Mouse (Mus musculus): Measurements from ENCODE around the gene Dync1h1.

Gene Dync1h1

DNA sequence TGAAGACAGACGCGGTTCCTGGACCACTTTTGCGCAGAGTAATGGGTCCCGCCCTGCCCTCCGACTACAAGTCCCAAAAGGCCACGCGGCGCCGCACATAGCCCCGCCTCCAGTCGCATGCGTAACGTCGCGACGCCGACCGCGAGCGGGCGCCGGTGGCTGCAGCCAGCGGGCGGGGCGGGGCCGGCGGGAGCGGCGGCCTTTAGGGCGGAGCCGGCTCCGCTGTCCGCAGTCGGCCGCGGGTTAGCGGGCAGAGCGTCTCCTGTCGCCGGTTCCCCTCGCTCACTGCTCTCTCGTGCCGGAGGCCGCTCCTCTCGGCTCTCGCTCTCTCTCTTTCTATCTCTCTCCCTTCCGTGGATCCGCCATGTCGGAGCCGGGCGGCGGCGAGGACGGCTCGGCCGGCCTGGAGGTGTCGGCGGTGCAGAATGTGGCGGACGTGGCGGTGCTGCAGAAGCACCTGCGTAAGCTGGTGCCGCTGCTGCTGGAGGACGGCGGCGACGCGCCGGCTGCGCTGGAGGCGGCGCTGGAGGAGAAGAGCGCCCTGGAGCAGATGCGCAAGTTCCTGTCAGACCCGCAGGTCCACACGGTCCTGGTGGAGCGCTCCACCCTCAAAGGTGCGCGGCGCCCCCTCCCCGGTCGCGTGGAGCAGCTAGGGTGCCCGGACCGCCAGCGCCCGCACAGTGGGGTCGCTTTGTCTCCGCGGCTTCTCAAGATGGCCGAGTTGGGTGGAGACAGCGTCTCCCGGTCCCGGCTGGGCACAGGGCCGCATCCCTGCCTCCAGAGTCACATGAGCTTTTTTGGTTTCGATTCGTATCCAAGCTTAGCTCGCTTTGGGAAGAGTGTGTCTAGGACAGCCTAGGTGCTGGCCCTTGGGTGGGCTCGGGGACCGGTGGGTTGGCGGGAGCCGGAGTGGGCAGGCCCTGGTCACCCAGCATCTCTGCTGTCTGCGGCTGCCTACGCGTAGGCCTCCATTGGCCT is at the start of gene Dync1h1:
Gene Dync1h1, plus strand, starts transcription at position 212 of the 978 bp plus-strand sequence.
- peak; percentile 85 to 93 for DNase-seq (ENCODE audit: low spot score in 2 of 2)

DNA sequence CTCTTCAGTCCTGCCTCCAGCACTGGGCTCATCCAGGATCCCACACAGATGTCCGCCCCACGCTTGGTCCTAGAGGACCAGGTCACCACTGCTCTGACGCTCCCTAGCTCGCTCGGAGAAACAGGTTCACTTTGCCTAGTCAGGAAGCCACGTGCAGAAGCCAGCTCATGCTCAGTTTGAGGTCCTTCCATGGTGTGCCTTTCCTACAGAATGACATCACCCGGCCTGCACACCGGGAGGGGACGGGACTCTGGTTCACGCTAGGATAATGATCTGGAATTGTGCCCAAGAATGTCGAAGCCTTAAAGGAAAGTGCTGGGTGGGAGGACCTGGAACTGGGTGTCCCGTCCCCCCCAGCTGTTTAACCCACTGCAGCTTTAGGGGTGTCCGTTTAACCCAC is 49.1 kb upstream of the Dync1h1 start:
- no peak for DNase-seq (ENCODE audit: low spot score in 2 of 2)

DNA sequence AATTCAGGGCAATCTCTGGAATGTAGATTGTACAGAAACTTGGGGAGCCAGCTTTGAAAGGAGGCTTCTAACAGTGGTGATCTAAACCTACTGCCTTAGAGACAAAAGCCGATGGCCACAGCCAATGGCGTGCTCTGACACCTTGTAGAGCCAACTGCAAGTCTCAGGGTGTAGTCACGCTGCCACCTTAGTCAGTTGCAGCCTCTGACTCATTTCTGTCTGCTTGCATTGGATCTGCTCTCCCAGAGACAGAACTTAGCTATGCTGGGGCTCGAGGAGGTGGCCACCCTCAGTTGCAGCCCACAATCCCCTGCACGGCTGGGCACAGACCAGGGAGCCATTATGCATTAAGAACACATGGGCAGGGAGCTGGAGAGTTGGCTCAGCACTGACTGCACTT is 47.9 kb upstream of the Dync1h1 start:
- no peak for DNase-seq (ENCODE audit: low spot score in 2 of 2)

DNA sequence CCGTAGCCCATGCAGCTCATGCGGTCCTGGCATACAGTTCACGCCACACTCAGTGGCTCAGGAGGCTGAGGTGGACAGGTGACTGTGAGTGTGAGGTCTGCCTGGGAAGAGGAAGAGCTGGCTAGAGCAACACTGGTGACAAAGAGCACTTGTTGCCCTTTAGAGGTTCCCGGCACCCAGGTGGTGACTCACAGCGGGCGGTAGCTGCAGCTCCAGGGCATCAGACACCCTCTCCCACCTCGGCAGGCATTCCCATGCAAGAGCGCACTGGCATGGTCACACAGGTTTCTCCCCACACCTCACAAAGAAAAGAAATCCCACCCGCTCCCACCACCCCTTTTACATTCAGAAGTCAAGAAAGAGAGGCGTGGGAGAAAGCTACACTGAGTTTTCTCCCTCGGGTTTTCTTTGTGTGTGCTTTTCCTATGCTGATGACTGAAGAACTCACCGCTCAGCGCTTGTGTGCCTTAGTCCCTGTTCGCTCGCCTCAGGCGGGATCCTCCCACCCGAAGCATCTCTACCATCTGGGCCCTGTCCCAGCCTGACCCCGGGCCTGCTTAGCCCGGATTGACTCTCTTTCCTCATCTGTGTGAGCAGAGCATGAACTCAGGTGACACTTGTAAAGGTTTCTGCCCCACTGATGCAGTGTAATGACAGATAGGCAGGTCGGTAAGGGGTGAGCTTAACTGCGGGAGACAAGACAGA is 45.6 kb upstream of the Dync1h1 start:
- no peak for DNase-seq (ENCODE audit: low spot score in 2 of 2)

DNA sequence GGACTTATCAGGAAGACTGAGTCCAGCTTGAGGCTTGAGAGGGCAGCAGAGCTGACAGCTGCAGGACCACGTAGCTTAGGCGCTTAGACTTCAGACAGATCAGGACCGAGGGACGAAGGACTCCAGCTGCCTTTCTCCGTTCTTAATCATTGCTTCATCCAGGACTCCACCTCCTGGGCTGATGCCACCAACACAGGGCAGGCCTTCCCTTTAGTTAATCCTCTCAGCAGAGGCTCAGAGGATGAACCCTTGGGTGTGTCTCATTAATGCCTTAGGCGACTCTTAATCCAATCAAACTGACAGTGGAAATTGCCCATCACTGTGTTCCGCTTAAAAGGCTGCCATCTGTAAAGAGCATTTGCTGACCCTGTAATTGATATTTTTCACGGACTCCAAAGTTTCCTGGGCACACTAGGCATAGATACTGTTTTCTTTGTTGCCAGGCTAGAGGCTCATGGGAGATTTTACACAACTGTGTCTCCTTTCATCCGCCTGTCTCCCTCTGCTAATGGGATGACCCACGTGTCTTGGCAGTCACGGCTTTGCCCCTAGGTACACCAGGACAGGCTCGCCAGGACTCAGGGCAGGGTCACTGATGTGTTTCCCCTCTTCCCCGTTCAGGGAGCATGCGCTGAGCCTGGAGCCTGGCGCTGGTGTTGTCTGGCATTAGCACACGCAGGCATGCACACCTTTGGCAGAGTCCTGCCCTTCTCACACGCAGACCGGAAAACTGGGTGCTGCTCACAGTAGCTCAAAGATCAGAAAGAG is 44.2 kb upstream of the Dync1h1 start:
- DNase-seq (ENCODE audit: low spot score in 2 of 2) = no peak

DNA sequence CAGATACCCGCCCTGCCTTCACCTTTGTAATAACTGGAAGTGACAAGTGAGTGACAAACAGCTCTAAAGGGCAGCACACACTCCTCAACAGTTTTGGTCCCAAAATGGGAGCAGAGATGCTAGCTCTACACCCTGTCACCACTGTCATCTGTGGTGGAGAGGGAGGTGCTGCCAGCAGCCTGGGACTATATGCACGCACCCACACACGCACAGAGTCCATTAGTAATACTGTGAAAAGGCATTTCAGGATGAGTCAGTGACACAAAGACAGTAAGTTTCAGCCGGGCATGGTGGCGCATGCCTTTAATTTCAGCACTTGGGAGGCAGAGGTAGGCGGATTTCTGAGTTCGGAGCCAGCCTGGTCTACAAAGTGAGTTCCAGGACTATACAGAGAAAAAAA is 43.1 kb upstream of the Dync1h1 start:
- no peak for DNase-seq (ENCODE audit: low spot score in 2 of 2)

DNA sequence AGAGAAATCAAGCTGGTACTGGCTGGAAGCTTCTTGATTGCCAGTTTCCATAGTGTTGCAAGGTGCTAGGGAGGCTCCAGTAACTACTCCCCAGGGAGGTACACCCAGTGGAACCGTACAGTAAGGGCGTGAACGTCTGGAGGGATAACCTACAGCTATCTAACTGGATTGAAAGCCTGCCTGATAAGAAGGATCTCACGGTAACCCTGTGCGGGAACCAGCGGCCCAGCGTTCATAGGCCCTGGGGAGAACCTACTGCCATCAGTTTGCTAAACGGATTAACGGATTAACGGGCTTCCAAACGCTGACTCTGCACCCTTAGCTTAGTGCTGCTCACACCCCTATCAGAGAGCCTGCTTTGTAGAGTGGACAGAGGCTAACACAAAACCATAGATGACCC is 37.9 kb upstream of the Dync1h1 start:
- DNase-seq (ENCODE audit: low spot score in 2 of 2) = no peak

DNA sequence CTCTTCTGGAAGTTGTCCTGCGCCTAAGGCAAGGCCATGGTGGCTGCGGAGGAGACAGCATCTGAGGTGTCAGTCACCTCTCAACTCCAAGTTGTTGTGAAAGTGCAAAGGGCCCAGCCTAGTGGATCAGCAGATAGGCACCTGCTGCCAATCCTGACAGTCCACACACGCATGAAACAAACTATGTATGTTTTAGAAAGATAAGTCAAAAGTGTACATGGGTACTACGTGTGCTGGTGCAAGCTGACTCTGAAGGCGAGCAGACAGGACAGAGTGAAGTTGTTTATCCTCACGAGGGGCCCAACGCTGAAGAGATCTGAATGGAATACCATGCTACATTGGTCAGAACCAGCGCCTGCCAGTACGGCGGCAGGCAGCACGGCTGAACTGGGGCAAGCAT is 36.4 kb upstream of the Dync1h1 start:
- DNase-seq (ENCODE audit: low spot score in 2 of 2) = no peak

DNA sequence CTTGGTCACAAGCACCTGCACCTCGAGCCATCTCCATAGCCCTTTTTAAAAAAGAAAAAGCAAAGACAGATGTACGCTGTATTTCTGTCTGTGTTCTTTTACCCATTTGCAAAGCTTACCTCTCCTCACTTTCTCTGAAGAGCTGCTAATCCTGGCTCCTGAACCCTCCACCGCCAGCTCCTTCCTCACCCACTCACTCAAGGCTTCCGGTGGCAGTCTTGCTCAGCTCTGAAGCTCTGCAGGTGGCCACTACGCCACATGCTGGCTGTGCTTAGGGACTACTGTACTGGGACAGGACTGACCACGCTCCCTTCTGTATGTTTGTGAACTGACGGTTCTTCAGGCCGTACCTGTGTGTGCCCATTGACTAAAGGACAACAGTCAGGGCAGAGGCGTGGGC is 34.9 kb upstream of the Dync1h1 start:
- DNase-seq (ENCODE audit: low spot score in 2 of 2) = no peak

DNA sequence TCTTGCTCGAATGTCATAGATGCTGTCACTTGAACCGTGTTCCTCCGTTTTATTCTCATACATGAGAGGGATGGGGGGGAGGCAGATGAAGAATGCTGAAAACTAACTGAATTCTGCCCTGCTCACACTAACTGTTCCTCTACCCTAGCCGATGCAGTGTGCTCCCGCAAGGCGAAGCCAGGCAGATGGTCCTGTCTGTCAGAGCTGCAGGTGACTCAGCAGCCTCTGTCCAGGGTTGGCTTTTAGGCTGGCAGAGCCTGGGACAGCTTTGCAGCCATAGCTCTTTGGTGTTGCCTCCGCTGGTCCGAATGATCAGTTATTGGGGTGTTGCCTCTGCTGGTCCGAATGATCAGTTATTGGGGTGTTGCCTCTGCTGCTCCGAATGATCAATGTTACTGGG is 30.2 kb upstream of the Dync1h1 start:
- no peak for DNase-seq (ENCODE audit: low spot score in 2 of 2)

DNA sequence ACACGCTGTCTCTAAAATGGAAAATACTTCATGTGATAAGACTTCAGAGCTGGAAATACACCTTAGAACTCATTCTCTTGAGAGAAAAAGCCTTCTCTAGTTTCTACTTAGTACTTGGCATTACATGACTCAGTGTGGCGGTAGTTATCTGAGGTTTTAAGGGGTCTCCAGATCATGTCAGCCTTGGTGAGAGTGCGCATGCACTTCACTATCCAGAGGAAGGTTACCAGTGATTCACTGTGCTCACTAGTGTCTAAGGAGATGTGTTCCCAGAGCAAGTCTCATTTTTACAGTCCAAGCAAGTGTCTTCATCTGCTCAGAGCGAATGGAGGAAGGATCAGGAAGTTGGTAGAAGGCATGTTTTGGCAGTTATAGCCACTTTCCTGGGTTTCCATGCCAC is 28.9 kb upstream of the Dync1h1 start:
- DNase-seq (ENCODE audit: low spot score in 2 of 2) = no peak

DNA sequence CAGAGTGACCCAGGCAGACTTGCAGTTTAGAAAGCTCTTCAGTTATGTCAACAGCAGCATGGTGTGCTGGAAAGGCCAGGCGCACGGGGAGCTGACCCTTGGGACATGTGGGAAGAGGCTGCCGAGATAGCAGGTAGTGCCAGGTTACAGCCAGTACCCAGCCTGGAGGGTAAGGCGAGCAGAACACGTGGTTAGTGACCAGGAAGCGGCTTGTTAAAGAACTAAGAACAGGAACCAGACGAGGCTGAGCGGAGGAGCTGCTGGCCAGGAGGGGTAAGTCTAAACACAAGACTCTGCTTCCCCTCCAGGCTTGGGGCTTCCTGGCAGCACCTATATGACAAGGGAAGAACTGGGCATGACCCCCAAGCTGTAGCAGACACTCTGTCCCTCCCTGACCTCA is 27.6 kb upstream of the Dync1h1 start:
- DNase-seq (ENCODE audit: low spot score in 2 of 2) = no peak

DNA sequence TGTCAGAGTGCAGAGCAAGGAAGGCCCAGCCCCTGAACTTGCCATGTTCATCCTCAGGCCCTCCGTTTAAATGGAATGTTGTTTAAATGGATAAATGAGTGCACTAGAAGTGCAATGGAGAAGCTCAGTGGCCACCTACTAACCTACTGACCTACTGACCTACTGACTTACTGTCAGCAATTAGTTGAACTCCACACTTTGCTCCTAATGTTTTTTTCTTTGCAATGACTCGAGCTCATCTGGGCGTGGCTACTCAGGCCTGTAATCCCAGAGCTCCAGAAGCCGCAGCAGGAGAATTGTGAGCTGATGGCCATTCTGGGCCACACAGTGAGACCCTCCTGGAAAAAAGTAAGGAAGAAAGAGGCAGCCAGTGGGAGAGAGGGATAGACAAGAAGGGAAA is 25.3 kb upstream of the Dync1h1 start:
- no peak for DNase-seq (ENCODE audit: low spot score in 2 of 2)

DNA sequence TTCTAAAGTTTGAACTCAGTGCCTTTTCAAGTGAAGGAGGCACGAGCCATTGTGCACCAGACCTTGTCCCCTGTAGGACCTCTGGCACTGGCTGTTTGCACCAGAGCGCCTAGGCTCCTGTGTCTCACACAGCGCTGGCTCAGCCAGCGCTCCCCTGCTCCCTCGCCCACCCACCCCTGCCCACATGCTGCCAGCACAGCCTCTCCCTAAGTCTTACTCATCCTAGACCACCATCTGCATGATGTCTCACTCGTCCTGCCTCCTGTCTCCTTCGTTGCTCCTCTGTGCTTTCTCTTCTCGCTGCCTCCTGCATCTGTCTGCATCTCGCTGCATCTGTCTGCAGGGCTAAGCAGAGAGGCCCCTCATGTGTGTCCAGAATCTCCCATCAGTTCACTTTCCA is 22.9 kb upstream of the Dync1h1 start:
- no peak for DNase-seq (ENCODE audit: low spot score in 2 of 2)

DNA sequence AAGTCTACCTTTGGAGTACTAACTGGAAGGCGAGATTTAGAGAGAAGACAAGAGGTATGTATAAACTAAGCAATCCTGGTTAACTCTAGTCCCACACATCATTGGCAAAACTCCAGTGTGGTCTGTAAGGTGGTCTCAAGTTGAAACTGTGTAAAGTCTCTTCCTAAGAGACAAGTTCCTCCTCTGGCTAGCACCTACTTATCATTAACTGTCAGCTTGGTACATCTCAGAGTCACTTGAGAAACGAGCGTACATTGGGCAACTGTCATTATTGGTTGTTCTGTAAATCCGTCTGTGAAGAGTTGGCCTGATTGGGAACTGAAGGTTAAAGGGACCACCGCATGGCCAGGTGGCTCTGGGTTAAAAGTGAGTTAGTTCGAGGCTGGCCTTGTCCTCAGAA is 12.6 kb upstream of the Dync1h1 start:
- no peak for DNase-seq (ENCODE audit: low spot score in 2 of 2)

DNA sequence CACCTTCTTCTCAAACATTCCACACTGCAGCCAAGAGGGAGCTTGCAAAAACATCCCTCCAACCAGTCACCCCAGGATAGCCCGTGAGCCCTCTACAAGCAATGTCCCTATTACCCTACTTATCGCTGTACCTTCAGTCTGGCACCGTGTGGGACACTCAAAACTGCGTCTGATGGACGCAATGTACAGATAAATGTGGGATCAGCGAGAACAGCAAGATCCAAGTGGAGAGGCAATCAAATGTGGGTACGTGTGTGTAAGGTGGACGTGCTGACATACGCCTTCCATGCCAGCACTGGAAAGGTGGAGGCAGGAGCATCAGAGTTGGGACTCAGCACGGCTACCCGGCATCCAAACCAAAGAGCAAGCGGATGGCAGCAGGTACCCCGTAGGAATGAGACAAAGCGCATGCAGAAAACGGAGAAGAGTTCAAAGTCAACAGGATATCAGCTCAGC is 10.4 kb upstream of the Dync1h1 start:
- no peak for DNase-seq (ENCODE audit: low spot score in 2 of 2)

DNA sequence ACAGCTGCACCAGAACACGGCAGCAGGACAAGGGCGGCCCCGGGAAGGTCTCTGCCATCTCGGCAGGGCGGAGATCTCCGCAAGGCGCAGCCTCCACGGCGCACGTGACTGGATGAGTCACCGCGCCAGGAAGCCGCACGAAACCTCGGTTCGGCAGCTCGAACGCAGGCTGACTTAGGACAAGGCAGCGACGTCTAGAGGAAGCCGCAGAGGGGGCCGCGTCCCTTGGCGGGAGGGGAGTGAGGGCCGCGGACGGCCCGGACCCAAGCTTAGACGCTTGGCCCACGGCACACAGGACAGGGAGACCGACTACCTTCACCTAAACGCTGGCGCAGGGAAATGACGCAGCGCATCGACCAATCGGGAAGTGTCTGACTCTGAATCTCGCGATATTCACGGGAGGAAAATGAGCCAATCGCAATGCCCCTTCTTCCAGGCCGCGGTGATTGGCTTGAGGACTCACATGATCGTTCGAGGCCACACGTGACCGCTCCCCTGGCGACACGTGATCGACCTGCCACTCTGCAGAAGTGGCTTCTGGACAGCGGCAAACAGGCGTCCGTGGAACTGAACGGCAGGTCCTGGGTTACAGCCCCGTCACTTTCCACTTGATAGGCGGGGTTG is 9.9 kb upstream of the Dync1h1 start:
- DNase-seq (ENCODE audit: low spot score in 2 of 2) = peak; percentile 92 to 97

DNA sequence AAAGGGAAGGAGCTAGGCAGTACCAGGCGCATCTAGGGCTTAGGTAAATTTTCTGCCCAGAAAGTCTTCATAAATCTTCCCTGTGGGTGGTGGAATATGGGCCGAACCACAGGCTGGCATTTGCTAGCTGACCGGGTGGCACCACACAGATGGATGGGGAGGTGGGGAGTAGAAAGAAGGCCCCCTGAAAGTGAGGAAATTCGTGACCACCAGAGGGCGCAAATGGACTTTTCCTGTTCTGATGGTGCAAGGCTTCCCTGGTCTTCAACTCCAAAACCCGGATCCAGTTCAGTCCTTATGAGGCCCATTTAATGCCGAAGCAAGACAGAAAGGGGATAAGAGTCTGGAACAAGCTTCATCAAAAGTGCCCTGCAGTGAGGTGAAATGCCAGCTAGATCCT is 2.7 kb upstream of the Dync1h1 start:
- DNase-seq (ENCODE audit: low spot score in 2 of 2) = peak; percentile 68 to 69

DNA sequence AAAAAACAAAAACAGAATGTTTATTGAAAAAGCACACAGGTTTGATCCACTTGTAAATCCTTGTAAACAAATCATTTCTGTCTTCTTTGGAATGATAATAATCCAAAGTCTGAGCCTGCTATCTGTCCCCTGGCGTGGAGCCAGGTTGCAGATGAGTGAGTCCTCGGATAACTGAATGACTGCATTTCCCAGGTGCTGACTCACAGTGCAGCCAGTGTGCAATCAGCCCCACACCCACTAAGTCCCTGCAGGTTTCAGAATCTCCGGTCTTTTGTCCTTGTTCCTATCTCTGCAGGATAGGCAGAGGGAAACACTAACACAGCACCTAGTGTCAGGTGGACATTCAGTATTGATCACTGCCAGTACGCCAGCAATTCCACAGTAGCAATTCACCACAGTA is 1.5 kb upstream of the Dync1h1 start:
- DNase-seq (ENCODE audit: low spot score in 2 of 2) = no peak

DNA sequence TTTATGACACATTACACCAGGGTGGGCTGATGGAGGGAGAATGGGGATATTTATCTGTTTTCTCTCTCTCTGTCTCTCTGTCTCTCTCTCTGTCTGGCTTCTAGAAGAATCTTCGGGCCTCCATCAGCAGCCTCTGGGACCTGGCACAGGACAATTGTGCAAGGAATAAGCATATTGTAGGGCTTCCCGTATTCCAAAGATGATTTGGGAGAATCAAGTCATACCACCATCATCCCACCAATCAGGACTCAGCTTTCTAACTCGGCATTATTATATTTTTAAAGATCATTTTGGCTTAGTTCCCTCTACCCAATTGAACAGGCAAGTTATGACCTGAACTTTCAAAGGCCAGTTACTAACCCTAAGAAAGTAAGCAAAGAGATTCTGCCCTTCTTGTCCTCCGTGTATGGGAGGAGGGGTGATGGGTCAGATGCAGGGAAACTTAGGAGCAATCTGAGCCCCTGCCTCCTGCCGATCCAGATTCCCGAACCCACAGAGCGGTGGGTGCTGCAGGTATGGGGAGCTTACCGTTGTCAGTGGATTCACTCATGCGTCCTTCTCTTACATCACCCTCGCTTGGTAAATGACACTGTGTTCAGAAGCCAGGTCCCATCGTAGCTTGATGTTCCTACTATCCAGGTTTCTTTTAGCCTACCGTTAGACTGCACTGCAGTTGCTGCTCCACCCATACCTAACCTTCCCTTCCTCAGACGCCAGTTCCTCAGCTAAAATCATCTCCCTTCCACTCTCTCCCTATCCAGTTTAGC is 844 bp upstream of the Dync1h1 start:
- DNase-seq (ENCODE audit: low spot score in 2 of 2) = peak in 1 of 2 experiments; percentile 8

DNA sequence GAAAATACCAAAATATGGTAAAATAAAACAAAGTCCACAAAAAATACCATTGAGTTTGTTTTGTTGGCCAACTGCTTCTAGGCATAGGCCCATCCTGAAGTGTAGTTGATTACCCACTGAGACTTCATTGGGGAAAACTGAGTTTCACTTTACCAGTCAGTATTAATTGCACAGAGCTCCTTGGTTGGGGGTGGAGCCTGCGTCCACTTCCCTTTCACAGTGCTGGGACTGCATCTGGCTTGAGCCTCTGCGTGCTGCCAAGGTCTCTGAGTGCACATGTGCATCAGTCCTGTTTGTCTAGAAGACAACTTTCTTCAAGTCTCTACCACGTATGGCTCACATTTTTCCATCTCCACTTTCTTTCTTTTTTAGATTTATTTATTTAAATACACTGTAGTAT is 4.9 kb downstream of the Dync1h1 start:
- no peak for DNase-seq (ENCODE audit: low spot score in 2 of 2)
